Mouse (Mus musculus) 3134 (cell line): ENCODE measurements around the gene Wtap.
A peak's percentile ranks its signal among the peaks of the same experiment; 100 is the strongest.
"Not testable (repeated sequence)": the region's sequence is repeated elsewhere in the genome, so short reads cannot be mapped to it uniquely, and the experiment has no call there.

Experiments
- DNase-seq: peaks from one replicate; pipeline ENCODE4 v3.0.0-alpha.2; 2011; ENCODE audit warnings: low spot score; ENCODE audit not compliant: insufficient read length; ENCODE audit errors: extremely low read depth

Wtap gene

DNA sequence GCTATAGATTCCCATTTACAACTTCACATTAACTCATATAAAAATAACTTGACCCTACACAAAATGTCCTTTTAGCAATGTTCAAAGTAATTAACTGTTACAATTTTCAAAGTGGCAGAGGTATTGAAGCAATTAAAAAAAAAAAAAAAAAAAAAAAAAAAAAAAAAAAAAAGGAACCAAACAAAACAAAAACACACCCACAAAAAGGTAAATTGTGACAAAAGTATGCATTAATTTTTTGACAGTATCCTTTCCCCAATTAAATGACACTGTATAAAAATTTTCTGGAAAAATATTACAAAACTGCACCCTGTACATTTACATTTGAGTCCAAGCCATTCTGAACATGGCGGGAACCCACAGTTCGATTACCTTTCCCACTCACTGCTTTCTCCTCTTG lies 26.8 kb downstream of the Wtap start:
- DNase-seq, result no peak

DNA sequence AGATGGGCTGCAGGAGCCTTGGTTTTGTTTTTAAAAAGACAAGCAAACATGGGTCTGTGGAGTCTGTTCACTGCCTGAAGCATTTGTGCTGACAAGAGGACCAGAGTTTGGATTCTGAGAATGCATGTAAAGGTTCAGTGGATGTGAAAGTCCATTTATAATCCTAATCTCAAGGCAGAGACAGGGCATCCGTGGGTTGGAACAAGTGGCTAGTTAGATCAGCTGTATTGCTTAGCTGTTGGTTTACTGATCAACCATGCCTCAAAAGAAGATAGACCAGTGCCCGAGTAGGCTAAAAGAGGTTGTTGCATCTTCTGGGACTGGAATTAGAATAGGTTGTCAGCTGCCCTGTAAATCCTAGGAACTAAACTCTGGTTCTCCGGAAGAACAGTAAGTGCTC lies 30.5 kb downstream of the Wtap start:
- DNase-seq, result no peak

DNA sequence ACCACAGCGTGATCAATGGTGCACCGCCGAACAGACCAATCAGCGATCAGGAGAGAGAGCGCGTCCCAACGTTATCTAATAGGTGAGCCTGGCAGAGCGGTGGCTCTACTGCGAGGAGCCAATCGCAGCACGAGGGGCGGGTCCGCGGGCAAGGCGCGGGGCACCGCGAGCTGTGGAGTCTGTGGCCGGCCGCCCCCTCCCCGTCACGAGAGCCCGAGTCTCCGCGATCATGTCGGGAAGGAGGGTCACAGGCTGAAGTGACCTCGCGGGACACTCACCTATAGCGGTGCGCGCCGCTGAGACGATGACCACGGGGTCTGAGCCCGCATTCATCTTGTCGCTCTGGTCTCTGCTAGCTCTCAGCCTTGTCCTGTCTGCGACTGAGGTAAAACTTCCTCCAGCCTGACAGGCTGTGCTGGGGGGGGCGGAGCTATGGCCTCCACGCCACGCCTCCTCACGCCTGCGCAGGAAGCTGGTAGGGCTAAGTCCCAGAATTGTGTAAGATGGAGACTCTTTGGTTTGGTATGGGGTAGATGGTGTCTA lies 33.6 kb downstream of the Wtap start, which contains the start of gene Acat2:
Gene Acat2, minus strand, starts transcription at position 417 of the 543 bp plus-strand sequence.
- DNase-seq, result peak; percentile 98

DNA sequence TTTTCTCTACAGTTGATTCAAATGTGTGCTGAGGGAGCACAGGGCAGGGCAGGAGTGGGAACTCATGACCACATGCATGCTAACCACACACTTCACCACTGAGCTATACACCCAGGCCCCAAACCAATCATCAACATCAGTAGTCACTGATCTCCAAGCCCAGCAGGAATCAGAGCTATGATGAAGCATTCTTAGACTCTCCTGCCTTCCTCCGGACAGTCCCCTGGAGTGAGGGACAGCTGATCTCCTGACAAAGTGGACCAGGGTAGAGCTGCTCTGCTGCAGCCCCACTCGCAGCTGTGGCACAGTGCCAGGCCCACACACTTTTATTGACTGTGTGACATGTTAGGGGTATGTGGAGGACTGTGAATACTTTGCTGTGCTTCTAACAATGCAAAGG lies 34.6 kb downstream of the Wtap start:
- not testable (repeated sequence) for DNase-seq

DNA sequence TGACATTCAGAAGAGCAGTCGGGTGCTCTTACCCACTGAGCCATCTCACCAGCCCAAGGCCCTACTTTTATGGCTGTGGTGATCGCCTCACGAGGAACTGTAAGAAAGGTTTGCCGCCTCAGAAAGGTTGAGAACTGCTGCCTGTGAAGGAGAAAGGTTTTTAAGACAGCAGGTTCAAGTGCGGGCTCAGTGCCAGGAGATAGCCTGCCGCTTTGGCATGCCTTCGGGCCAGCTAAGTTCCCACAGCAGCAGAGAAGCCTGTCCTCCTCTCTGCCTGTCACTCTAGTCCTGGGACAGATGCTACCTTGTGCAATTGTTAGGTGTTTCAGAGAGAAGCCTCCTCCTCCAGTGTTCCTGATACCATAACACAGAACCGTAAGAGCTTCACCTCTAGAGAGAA lies 37.3 kb downstream of the Wtap start:
- DNase-seq, result no peak

DNA sequence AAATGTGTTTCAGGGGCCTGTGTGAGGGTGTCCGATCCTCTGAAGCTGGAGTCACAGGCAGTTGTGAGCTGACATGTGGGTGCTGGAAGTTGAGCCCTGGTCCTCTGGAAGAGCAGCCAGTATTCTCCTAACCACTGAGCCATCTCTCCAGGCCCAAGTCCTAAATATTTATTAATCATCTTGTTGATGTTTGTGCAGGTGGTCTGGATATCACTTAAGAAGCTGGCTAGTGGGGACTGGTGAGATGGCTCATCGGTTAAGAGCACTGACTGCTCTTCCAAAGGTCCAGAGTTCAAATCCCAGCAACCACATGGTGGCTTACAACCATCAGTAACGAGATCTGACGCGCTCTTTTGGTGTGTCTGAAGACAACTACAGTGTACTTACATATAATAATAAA lies 44.3 kb downstream of the Wtap start:
- no peak for DNase-seq

DNA sequence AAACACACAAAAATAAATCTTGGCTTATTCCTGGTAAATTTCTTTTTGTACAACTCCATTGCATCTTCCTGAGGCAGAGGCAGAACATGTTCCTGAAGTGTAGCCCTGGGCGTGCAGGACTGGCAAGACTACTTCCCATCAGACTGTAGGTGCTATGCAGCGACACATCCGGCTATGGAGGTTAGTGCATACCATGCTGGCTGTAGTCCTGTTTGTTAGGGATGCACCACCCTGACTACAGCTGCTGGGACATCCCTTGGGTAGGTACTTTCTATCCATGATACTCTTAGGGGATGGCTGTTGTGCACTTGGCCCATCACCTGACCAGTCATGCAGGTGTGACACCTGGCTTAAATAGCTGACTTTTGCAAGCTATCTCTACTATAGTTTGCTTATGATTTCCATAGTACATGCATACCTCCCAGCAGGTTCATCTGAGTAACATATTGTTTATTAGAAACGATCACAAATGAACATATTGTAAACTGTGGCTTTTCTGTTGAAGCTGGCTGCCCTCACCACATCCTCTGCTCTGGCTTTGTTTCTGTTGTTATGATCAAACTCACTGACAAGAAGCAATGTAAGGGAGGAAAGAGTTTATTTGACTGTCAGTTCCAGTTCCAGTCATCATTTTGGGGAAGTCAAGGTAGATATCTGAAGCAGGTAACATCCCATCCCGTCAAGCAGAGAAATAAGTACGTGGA lies 51.4 kb downstream of the Wtap start:
- no peak for DNase-seq

DNA sequence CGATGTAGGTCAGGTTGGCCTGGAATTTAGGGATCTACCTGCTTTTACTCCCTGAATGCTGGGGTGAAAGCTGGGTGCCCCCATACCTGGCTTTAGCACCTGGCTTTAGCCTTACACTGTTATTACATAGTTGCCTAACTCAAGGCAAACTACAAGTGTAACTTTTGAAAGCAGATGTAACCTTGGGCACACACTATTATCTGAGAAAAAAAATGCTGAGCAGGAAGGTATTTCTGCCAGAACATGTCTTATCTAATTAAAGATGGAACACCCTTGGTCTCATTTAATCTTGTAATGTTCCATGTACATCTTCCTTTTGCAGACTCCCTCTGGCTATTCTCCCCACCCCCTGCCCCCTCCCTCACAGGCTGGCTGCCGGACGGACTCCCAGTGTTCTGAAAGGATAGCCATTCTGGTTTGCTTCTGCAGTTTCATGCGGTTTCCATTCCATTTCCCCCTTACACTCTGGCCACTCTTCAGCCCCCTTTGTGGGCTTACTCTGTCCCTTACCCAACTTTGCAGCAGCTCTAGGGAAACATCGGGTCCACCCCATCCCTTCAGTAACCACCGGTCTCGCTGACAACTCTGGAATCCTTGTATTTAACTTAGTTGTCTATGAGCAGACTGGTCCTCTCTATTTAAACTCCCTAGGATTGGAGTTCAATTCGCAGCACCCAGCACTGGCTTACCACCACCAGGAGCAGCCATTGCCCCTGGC lies 52.3 kb downstream of the Wtap start:
- no peak for DNase-seq

DNA sequence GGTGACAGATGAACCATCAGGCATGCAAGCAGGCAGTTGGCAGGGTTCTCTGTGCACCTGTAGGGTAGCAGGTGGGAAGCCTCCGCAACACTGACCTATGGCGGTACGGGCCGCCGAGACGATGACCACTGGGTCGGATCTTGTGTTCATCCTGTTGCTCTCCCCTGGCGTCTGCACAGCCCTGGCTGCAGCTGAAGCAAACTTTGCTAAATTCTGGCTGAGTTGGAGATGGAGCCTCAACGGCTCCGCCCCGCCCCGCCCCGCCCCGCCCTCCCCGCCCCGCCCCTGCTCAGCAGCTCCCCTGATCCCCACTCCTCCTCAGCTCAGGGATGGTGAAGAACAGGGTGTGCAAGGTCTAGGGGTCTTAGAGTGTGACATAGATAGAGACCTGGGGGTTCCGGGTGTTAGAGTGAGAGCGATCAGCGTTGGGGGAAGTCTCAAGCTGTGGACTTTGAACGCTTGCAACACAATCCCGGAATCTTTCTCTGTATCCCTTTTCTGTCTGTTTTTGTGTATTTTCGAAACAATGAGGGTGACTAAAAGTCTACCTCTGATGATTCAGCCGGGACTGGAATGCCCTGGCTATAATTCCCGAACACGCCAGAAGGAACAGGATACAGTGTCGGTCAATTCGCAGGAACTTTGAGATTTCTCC lies 53.7 kb downstream of the Wtap start, which contains the start of gene Acat3:
Gene Acat3, minus strand, starts transcription at position 450 of the 655 bp plus-strand sequence.
- DNase-seq, result peak; percentile 57

DNA sequence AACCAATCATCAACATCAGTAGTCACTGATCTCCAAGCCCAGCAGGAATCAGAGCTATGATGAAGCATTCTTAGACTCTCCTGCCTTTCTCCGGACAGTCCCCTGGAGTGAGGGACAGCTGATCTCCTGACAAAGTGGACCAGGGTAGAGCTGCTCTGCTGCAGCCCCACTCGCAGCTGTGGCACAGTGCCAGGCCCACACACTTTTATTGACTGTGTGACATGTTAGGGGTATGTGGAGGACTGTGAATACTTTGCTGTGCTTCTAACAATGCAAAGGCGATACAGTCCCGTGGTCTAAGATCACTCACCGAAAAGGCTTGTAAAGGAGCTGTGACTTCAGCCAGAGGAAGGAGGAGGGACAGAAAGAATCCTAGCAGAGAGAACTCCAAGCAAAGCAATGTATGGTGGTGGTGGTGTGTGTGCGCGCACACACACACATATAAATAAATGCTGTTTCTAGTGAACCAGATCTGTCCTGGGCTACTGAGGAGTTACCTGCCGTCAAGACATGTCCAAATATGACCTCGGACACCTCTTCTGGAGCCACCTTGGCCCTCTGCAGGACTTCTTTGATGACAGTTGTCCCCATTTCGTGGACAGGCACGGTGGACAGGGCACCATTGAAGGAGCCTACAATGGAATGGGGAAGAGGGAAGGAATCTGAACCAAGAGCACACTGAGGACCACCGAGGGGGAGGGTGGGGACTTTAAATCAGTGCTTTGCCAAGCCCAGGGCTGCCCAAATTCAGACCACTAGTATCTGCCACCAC lies 54.4 kb downstream of the Wtap start:
- DNase-seq, result not testable (repeated sequence)

DNA sequence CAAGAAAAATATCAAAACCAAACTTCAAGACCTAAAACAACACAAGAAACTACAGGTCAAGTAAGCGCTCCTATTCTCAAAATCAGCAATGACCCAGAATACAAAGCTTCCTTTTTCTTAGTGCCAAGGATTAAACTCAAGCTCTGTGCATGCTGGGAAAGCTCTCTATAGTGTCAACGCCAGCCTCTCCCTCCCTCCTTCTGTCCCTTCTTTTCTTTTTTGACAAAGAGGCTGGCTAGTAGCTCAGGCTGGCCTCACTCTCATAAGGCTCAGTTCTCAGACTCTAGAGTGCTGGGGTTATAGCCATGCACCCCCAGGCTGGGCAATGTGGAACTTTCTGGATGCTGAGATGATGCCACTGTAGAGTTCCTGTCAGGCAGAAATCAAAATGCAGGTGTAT lies 55.9 kb downstream of the Wtap start:
- DNase-seq, result no peak

DNA sequence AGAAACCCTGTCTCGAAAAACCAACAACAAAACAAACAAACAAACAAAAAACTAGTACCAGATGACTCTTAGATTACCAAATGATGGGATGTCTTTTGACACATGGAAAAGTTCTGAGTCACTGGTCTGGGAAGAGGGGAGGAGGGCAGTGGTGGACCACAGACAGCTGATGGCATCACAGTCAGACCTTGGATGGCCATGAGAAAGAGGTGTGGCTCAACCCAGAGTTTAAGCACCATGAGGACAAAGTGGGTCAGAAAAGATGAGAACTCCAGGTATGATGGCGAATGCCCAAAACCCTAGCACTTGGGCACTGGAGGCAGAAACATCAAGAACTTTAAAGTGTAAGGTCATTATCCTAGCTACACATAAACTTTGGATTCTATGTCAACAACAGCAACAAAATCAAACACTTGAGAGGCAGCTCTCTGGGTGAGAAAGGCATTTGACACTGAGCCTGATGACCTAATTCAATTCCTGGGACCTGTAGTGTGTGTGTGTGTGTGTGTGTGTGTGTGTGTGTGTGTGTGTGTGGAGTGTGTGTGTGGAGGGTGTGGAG lies 56.5 kb downstream of the Wtap start:
- DNase-seq, result no peak

DNA sequence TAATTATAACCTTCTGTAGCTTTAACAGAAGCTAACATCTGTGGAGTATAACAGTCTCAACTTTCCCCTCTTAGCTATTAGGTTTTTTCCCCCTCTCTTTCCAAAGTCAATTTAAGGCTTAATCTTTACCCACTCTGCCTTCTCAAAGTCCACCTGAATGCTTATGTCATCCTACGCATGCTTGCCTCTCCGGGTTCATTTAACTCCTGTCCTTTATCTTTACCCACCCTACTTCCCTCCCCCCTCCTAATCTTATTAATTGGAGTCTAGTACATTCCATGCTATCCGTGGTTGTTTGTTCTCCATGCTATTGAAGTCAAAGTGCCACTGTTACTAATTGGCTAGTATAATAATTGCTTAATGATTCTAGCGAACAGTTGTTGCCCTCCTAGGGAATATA lies 58.2 kb downstream of the Wtap start:
- DNase-seq, result no peak

DNA sequence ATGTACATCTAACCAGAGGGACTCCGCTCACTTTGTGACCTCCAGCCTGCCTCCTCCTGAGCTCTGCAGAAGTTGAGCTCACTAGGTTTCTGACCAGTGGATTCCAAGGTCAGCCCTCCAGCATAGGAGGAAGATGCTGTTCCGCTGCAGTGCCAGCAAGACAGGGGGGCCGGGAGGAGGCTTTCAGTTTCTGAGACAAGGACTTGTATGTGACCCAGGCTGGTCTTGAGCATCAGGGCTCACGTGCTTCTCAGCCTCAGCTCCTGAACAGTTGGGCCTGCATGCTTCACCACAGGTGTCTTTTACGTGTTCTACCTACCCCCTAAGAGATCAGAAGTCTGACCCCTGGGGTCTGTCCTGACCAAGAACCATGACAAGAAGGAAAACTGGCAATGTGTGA lies 62.4 kb downstream of the Wtap start:
- DNase-seq, result not testable (repeated sequence)

DNA sequence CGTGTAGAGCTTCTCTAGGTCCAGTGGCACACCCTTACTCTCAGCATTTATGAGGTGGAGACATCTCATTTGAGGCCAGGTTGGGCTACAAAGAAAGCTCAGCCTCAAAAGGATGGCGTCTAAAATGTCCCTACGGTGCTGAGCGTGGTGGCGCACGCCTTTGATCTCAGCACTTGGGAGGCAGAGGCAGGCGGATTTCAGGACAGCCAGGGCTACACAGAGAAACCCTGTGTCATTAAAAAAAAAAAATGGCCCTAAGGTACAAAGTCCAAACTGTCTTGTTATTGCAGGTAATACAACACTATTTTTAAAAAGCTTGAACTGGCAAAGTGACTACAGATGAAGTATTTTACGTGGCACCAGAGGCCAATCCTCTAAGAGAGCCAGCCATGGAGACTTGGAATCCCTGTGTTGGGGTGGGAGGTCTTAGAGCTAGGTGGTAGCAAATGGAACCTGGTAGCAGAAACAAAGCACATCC lies 68.2 kb downstream of the Wtap start:
- no peak for DNase-seq

DNA sequence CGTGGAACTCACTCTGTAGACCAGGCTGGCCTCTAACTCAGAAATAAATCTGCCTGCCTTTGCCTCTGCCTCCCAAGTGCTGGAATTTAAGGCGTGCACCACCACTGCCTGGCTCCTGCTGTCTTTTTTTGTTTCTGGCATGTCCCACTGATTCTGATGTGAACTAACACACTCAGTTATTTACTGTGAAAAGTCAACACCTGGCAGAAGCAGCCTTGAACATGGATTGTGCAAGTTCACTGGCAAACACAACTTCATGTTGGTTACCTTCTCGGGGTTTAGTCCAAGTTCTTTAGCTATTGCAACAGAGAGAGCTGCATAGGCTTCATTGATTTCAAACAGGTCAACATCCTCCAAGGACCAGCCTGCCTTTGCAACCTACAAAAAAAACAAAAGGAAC lies 69.0 kb downstream of the Wtap start:
- DNase-seq, result no peak

DNA sequence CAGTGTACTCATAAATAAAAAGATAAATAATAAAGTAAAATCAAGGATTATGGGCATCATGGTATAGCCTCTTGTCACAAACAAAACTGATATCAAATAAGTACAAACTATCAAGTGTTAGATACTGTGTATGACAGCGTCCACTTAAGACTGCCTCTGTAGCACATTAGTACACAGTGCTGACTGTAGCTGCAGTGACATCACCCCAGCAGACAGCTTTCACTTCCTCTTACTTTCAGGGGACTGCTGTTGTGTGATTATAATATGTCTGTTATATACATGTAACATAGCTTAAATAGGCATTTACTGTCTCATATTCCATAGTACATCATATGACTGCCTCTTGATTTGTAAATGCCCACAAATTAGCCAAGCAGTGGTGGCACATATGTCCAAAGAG lies 72.9 kb downstream of the Wtap start:
- DNase-seq, result no peak
